In genomic region chr9:34555699-34556098, GRCm38 (mm10) we compare ENCODE assay signal across 22 mouse cellular contexts.
A peak's percentile ranks its signal among the peaks of the same experiment; 100 is the strongest.
DNase-seq lines count a peak whose midpoint lies in the region; ATAC-seq lines count a peak whose summit lies in the region.
"Had no signal": no experiment of that assay in that cellular context is flagged by ENCODE, and none has a peak within 500 bp of the region (broad histone marks: within the 10 kb centered on the region; RNA-seq: fewer than 3 reads in every experiment).

No protein-coding gene starts in this region.

- H3K36me3 ChIP-seq in kidney, embryonic 16.5 days (ENCODE audit: insufficient read depth, low read length), result no peaks in the 10 kb centered on the region
- no peaks in the 10 kb centered on the region for H3K36me3 ChIP-seq in hindbrain, embryonic 12.5 days
- no peaks in the 10 kb centered on the region for H3K36me3 ChIP-seq in midbrain, embryonic 14.5 days (ENCODE audit: control insufficient read depth, insufficient read depth, low read length)
- H3K36me3 ChIP-seq in neural tube, embryonic 15.5 days, result no peaks in the 10 kb centered on the region
- H3K36me3 ChIP-seq: forebrain, embryonic 12.5 days; heart, embryonic 13.5 days; limb, embryonic 12.5 days; liver, embryonic 13.5 days; lung, embryonic 15.5 days; stomach, embryonic 15.5 days had no signal

- no peak overlapping the region for H3K9ac ChIP-seq in kidney, embryonic 16.5 days (replicated peaks; ENCODE audit: low read length)
- no peak overlapping the region for H3K9ac ChIP-seq in hindbrain, embryonic 12.5 days
- no peak overlapping the region for H3K9ac ChIP-seq in midbrain, embryonic 14.5 days (replicated peaks; ENCODE audit: low read length)
- H3K9ac ChIP-seq in neural tube, embryonic 15.5 days (replicated peaks), result no peak overlapping the region
- H3K9ac ChIP-seq: forebrain, embryonic 12.5 days; heart, embryonic 13.5 days; limb, embryonic 12.5 days; liver, embryonic 13.5 days; lung, embryonic 15.5 days; stomach, embryonic 15.5 days had no signal

- peaks cover 17% of the 10 kb centered on the region for H3K4me1 ChIP-seq in kidney, embryonic 16.5 days (ENCODE audit: insufficient read depth, low read length)
- H3K4me1 ChIP-seq in hindbrain, embryonic 12.5 days, result peaks cover 41% of the 10 kb centered on the region
- peaks cover 48% of the 10 kb centered on the region for H3K4me1 ChIP-seq in midbrain, embryonic 14.5 days (ENCODE audit: control insufficient read depth, insufficient read depth, low read length)
- peaks cover 63% of the 10 kb centered on the region for H3K4me1 ChIP-seq in neural tube, embryonic 15.5 days
- H3K4me1 ChIP-seq: heart, embryonic 13.5 days; liver, embryonic 13.5 days; stomach, embryonic 15.5 days had no signal

- no peaks in the 10 kb centered on the region for H3K9me3 ChIP-seq in kidney, embryonic 16.5 days (ENCODE audit: low read length)
- no peaks in the 10 kb centered on the region for H3K9me3 ChIP-seq in hindbrain, embryonic 12.5 days (replicated peaks)
- H3K9me3 ChIP-seq in midbrain, embryonic 14.5 days (ENCODE audit: control insufficient read depth, low read length), result no peaks in the 10 kb centered on the region
- no peaks in the 10 kb centered on the region for H3K9me3 ChIP-seq in neural tube, embryonic 15.5 days (replicated peaks)
- H3K9me3 ChIP-seq: forebrain, embryonic 12.5 days; heart, embryonic 13.5 days; limb, embryonic 12.5 days; liver, embryonic 13.5 days; lung, embryonic 15.5 days; stomach, embryonic 15.5 days had no signal

- no peaks in the 10 kb centered on the region for H3K27me3 ChIP-seq in kidney, embryonic 16.5 days (ENCODE audit: insufficient read depth, low read length)
- H3K27me3 ChIP-seq in hindbrain, embryonic 12.5 days, result no peaks in the 10 kb centered on the region
- no peaks in the 10 kb centered on the region for H3K27me3 ChIP-seq in midbrain, embryonic 14.5 days (ENCODE audit: control insufficient read depth, insufficient read depth, low read length)
- no peaks in the 10 kb centered on the region for H3K27me3 ChIP-seq in neural tube, embryonic 15.5 days (replicated peaks)
- H3K27me3 ChIP-seq: limb, embryonic 12.5 days; liver, embryonic 13.5 days; lung, embryonic 15.5 days; stomach, embryonic 15.5 days had no signal

- H3K27ac ChIP-seq in kidney, embryonic 16.5 days (ENCODE audit: low read length), result no peak overlapping the region
- peak overlapping the region; percentile 66; the same call in 1 of the 2 replicates for H3K27ac ChIP-seq in hindbrain, embryonic 12.5 days
- H3K27ac ChIP-seq in midbrain, embryonic 14.5 days (replicated peaks; ENCODE audit: low read depth, low read length), result peak overlapping the region; percentile 21; the same call in 1 of the 2 replicates
- H3K27ac ChIP-seq in neural tube, embryonic 15.5 days (replicated peaks), result peak overlapping the region; percentile 19; the same call in 1 of the 2 replicates
- H3K27ac ChIP-seq: forebrain, embryonic 12.5 days; heart, embryonic 13.5 days; limb, embryonic 12.5 days; liver, embryonic 13.5 days; lung, embryonic 15.5 days; stomach, embryonic 15.5 days had no signal

- intact Hi-C loops in heart, postnatal 36 days (cut with DNase I), result no loop called here

- WGBS in kidney, embryonic 16.5 days, result 37% methylated on average over 2 of the region's 2 CpGs
- 18% methylated on average over 2 of the region's 2 CpGs for WGBS in hindbrain, embryonic 12.5 days
- 15% methylated on average over 2 of the region's 2 CpGs for WGBS in midbrain, embryonic 14.5 days
- 8% methylated on average over 2 of the region's 2 CpGs for WGBS in neural tube, embryonic 15.5 days

- no peak for DNase-seq in kidney, adult 8-10 months
- DNase-seq in midbrain, embryonic 14.5 days, result peak; percentile 61
- DNase-seq in heart, postnatal 36 days, result no peak
- DNase-seq in frontal cortex, postnatal 36 days (ENCODE audit: low spot score in 2 of 2), result no peak
- DNase-seq: adrenal gland, postnatal 36 days; cerebellum, adult 2 months; gastrocnemius, postnatal 10 days; kidney, postnatal 14 days; liver, embryonic 13.5 days; lung, postnatal 4 days; right cerebral cortex, postnatal 25 days; thymus, adult 18-20 months; thymus, postnatal 4 days had no signal

- H3K4me2 ChIP-seq in kidney, embryonic 16.5 days (replicated peaks; ENCODE audit: low read depth, low read length), result no peak overlapping the region
- H3K4me2 ChIP-seq in hindbrain, embryonic 12.5 days (replicated peaks), result no peak overlapping the region
- H3K4me2 ChIP-seq in midbrain, embryonic 14.5 days (ENCODE audit: low read length), result no peak overlapping the region
- H3K4me2 ChIP-seq in neural tube, embryonic 15.5 days, result no peak overlapping the region
- H3K4me2 ChIP-seq: forebrain, embryonic 12.5 days; heart, embryonic 13.5 days; limb, embryonic 12.5 days; liver, embryonic 13.5 days; lung, embryonic 15.5 days; stomach, embryonic 15.5 days had no signal

- peak; percentile 39; the same call in 1 of the 2 replicates for ATAC-seq in kidney, embryonic 16.5 days (ENCODE audit: low FRiP score, low TSS enrichment)
- ATAC-seq in hindbrain, embryonic 12.5 days (ENCODE audit: low FRiP score), result 0 out of 2 replicates have a peak, but pooled peaks have one; percentile 19
- ATAC-seq in midbrain, embryonic 14.5 days (ENCODE audit: low FRiP score, low TSS enrichment), result no peak
- ATAC-seq in neural tube, embryonic 15.5 days (ENCODE audit: low FRiP score), result no peak
- ATAC-seq: intestine, embryonic 16.5 days had no signal

- no peak overlapping the region for H3K4me3 ChIP-seq in kidney, embryonic 16.5 days (ENCODE audit: low read length)
- H3K4me3 ChIP-seq in hindbrain, embryonic 12.5 days, result no peak overlapping the region
- no peak overlapping the region for H3K4me3 ChIP-seq in midbrain, embryonic 14.5 days (replicated peaks; ENCODE audit: low read depth, low read length)
- H3K4me3 ChIP-seq in neural tube, embryonic 15.5 days (replicated peaks), result no peak overlapping the region
- H3K4me3 ChIP-seq: forebrain, embryonic 12.5 days; heart, embryonic 13.5 days; limb, embryonic 12.5 days; liver, embryonic 13.5 days; lung, embryonic 15.5 days; stomach, embryonic 15.5 days had no signal

Comparison
In these comparisons a context has a peak if more than half of its experiments do, and no peak if none do; other contexts are left out.
1. ATAC-seq: peak in kidney, embryonic 16.5 days (single experiment) and hindbrain, embryonic 12.5 days (single experiment); none in midbrain, embryonic 14.5 days (single experiment) and neural tube, embryonic 15.5 days (single experiment).